Mouse (Mus musculus): ENCODE measurements around the gene Aplnr.

- TF ChIP-seq CTCF (IDR thresholded peaks at IDR 0.05; ENCODE audit: low read depth, low read length) (no peak), POLR2A (IDR thresholded peaks at IDR 0.05; ENCODE audit: borderline replicate concordance, low read depth, low read length) (no peak)
These were observed 32.8 kb upstream of the Aplnr start for GRCm38 (mm10) chr2:85103201-85103600.

All from bone marrow macrophage, adult 2 months (primary cell).